Mouse (Mus musculus): ENCODE data around the gene Tagap. TPM values are rescaled to one million over a fixed set of nuclear protein-coding genes. Genes with fewer than 3 reads are reported as not detected.

The Tagap gene
- total RNA-seq (2021): 1 to 10 TPM; 5.2 to 5.4 TPM
- long read RNA-seq, experiment 1, partial matches to known transcripts: 0 of 4 reads
- long read RNA-seq, experiment 1, other reads (novel, unspliced or antisense): 2 of 4 reads
- long read RNA-seq, experiment 2, partial matches to known transcripts: 0 of 1 reads
- long read RNA-seq, experiment 2, other reads (novel, unspliced or antisense): 1 of 1 reads

DNA sequence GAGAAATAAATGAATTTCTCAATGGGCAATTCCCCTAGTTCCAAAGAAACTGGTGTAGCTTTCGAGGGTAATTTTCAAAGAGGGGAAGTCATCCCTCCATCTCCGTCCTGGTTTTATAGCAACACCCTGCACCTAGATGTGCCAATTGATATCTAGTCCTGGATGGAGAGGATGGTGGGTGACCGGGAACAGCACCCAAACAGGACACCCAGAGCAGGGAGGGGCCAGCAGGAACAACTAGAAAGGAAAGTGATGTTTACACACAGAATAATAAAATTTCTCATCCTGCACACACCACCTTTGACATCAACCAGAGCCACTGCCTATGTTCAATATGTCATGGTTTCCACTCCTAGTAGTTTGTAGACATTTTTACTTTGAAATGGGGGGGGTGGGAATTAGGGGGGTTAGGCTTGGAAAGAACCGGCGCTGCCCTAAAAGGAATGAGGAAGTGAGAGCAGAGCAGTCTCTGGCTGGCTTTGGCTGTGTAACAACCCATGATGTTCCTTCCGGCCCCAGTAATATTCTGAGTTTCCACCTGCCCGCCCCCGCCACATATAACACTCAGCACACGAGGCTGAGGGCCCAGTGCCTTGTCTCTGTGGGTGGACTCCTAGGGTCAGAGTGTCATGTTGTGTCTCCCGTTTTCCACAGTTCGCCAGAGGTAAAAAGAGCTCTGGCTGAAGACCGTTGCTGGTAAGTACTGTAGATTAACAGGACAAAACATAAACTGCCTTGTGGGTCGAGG is at the start of gene Tagap:
TSS of gene Tagap (plus strand) at position 588 of the 748 bp plus-strand sequence.
- no peak for DNase-seq (ENCODE audit: low spot score in 2 of 2)

DNA sequence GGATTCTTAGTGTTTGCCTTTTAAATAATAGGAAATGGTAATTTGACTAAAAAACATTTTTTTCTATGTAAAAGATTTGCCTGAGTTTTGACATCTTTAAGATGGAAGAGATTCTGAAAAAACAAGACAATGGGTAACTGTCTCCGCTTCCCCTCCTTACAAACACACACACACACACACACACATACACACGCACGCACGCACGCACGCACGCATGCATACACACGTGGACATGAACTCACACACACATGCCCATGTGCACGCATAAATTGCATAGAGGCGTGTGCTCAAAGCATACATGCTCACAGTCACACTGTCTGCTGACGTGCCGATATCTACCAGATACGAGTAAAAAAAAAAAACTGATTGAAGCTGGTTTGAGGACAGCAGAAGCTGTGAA is 49.3 kb upstream of the Tagap start:
- DNase-seq (ENCODE audit: low spot score in 2 of 2): no peak

DNA sequence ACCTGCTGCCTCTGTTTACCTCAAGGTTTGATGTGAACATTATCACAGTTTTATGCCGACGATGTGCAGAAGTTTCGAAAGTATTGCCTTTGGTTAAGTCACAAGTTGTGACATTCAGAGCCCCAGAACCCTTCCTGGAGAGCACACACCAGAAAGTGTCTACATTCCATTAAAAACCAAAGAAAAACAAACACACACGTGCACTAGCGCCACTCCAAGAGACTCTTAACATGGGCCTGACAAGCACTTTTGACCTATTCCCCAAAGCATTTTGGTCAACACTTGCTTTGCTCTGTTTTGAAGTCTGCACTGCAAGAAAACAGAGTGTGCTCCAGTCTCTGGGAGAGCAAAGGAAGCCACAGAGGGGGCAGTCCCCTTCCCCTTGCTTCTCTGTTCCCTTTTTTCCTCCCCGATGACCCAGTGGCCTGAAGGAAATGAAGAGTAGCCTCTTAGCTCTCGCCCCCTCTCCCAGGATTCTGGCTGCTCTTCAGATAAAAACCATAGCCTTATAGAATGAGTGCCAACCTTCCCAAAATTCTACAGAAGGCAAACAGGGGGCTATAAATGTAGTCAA is 48.5 kb upstream of the Tagap start:
- no peak for DNase-seq (ENCODE audit: low spot score in 2 of 2)

DNA sequence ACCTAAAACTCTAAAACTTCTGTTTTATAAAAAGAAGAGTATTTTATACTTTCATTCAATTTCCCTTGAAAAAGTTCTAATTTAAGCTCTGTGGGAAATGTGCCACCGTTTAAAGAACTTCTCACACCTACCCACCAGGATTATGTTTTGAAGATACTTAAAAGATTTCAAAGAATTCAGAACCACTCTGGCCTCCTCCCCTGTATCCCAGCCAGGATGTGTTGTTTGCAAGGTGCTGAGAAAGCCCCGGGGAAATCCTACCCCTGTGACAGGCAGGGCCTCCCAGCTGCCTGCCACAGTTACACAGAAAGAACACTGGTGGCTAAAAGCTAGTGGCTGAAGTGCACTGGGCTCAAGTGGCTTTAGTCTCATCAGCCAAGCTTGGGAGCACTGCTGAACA is 47.9 kb upstream of the Tagap start:
- no peak for DNase-seq (ENCODE audit: low spot score in 2 of 2)

DNA sequence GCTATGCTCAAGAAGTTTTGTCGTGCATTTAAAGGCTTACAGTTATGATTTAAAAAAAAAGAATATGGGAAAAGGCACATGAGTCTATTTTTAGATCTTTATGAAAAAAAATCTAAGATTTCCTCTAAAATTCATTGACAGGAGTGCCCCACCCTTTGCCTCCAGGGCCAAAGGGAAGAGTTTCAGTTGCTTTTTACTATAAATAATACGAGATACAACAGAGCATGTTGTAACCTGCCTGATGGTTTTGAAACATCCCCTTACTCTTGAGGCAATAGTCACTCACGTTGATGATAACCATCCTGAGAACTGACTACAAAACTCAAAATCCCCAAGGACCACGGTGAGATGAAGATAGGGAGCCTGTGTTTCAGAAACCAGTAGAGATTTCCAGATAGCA is 46.3 kb upstream of the Tagap start:
- DNase-seq (ENCODE audit: low spot score in 2 of 2): no peak

DNA sequence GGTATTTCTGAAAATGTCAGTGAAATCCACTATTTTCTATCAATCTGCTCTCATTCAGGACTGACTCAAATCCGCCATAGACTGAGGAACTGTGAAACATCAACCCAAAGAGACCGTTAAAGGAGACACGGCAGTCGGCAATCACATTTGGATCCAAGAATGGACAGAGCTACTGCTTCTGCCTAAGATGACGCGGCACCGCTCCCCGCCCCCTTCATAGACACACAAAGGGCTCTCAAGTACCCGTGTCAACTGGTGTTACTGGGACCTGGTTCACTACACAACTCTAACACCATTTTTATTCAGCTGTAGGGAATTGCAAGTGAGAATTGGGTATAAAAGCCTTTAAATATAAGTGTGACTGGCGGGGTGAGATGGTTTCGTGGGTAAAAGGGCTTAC is 42.7 kb upstream of the Tagap start:
- DNase-seq (ENCODE audit: low spot score in 2 of 2): no peak

DNA sequence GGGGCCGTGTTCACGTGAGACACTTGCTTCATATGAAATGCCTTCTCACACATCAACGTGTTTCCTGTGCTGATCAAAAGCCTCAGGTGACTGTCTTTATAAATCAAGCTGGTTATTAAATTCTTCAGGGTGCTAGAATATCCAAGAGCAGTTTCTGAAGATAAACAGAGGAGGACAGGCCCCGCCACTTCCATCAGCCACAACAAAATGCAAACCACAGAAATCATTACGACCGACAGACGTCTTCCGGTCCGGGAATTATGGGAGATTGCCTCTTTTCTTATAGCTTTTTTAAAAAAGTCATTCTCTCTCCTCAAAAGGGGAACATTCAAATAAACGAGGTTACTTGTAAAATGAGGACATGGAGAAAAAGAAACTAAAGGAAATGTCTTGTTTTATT is 41.2 kb upstream of the Tagap start:
- no peak for DNase-seq (ENCODE audit: low spot score in 2 of 2)

DNA sequence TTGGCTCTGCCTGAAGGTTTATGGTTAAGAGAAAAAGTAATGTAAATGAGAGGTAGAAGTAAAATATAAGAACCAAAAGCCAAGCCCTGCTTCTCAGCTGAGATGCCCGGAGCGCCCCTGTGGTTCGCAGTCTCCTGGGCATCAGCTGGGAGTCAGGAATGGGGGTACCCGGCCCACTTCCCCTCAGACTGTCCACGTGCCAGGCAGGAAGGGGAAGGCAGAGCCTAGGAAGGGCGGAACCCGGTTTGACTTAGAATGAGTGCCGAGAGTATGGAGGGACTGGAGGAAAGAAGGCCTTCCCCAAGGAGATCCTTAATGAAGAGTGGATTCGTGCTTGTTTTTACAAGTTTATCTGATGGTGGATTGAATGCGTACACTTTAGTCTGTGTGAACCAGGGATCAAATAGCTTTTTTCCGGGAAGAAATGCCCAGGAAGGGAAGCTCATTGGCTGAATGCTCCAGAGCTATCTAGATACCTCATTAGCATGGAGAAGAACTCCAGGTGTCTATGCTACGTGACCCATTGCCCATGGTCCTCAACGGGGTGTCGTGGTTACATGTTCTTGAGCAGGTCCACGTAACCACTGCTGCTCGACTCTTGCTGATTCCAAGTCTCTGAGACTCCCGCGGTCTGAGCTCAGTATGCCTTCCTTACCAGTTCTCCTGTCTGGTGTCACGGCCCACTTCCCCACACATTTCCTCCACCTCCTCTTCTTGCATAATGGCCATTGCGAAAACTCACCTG is 38.6 kb upstream of the Tagap start:
- no peak for DNase-seq (ENCODE audit: low spot score in 2 of 2)

DNA sequence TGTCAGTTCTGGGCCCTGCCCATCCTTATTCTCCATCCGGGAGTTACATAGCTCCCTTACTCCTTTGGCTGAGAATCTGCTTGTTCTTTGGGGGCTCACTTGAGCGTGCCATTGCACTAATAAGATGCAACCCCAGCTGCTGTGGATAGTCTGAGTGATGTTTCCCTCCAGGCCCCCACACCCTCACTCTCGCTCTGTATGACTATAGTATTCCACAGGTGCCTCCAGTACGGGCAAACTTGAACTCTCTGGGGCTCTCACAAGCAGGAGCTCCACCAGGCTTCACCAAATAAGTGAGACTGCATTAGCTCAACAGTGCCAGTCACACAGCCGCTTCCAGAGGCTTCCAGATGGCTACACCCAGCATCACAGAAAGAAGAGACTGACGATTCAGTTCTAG is 37.5 kb upstream of the Tagap start:
- DNase-seq (ENCODE audit: low spot score in 2 of 2): no peak

DNA sequence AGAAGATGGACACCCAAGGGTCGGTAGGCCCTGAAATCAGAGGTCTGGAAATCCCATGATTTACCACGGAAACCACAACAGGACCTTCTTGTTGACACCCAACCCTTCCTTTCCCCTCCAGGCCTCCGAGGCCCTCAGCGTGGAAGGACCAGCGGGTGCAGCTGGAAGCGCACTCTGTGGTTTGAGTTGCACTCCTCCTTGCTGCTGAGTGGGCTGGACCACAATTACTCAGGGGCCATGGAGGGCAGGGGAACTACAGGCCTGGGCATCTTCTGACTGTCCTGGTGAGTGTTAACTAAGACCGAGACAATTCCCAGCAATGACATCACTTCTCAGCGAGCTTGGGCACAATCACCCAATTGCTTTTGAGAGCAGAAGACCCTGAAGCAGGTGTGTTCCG is 36.8 kb upstream of the Tagap start:
- no peak for DNase-seq (ENCODE audit: low spot score in 2 of 2)

DNA sequence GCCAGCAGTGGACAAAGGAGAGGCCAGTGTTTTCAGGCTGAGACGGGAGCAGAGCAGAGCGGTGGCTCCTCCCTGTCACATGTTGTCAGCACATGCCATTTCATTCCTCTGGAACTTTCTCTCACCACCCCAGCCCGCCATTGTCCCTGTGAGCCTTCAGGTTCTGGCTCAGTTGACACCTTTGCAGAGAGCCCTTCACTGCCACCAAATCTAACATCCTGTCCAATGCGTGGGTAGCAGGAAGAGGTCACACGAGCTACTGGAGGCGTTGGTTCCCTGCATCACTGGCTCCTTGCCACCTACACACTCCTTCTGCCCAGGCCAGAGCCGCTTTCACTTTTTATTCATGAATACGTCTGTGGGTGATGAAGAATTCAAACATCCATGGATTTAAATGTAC is 33.1 kb upstream of the Tagap start:
- no peak for DNase-seq (ENCODE audit: low spot score in 2 of 2)

DNA sequence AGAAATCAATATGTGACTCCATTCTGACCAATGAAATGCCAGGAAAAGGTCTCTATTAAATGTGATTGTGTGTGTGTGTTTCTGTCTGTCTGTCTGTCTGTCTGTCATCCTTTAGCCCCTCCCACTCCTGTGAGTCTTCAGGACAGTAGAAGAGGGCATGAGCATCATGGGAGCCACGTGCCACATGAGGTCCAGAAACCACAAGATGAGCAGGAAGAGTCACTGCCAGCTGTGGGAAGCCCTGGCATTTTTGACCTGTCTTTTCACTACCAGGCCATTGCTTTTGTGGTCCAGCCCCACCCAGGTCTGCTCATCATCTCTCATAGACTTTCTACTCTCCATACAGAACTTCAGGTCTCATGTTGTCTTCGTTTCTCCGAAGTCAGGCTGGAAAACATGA is 31.7 kb upstream of the Tagap start:
- DNase-seq (ENCODE audit: low spot score in 2 of 2): no peak

DNA sequence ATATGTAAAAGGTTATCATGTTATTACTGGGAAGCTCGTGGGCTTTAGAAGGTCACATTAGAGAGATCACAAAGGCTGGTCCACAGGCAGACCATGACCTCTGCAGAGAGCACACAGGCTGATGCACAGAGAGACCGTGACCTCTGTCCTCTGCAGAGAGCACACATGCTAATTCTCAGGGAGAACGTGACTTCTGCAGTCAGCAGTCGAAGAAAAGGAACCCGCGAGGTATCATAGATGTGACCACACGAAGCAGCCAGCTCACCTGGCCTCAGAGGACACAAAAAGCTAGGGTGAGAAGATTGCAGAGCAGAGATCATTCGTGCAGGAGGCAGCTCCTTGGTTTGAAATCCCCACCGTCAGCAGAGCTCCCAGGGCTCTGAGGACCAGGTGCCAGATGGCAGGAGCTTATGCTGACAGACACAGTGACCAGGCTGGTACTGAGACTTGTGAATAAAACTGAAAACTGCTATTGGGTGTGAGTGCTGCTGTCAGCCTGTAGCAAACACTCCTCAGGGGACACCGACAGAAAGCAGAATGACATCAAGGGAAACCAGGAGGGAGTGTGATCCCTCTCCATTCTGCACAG is 29.7 kb upstream of the Tagap start:
- no peak for DNase-seq (ENCODE audit: low spot score in 2 of 2)

DNA sequence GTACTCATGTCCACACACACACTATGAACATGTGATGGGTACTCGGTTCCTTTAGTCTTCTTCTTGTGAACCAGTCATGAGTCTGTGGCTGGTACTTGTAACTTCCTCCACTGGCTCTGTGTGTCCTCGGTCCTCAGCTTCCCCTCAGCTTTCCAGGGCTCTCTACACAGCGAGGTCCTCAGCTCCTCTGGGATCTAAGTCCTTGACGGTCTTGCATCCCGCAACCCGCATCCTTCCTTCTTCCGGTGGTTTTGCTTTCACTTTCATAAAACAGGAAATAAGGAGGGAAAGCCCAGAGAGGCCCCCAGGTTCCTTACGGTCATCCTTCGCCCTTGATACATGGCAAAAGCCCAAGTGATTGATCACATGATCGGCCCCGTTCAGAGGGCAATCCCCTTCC is 28.7 kb upstream of the Tagap start:
- DNase-seq (ENCODE audit: low spot score in 2 of 2): no peak

DNA sequence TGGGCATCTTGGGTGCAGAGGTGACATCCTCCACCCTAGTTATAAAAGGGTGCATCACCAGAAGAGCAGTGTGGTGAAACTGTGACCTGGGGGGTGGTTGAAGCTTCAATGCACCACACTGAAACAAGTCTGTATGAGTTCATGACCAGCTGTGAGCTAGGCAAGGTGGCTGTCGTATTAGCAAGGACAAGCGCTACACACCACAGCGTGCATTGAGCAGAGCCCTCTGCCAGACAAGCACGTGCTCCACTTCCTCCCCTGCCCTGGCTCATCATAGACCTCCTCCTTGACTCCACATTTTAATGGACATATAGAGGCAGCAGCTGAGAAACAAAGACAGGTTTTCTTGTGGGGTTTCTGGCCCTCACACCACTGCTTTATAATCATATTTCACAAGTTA is 28.0 kb upstream of the Tagap start:
- no peak for DNase-seq (ENCODE audit: low spot score in 2 of 2)

DNA sequence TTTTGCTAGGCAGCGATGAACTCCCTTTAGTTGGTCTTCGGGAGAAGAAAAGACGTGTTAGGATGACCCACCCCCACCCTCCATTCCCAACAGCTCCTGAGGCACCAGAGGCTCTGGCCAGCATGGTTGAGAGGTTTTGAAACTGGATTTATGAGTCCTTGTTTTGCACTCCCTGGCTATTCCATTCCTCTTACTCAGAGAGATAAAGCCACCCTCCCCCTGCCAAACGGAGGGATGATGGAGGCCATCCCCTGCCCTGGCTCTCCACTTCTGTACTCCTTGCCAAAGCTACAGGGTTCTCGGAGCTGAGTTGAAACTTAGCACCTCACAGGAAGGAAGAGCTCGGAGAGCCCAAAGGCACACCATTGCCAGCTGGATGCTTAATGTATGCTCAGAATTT is 26.6 kb upstream of the Tagap start:
- no peak for DNase-seq (ENCODE audit: low spot score in 2 of 2)

DNA sequence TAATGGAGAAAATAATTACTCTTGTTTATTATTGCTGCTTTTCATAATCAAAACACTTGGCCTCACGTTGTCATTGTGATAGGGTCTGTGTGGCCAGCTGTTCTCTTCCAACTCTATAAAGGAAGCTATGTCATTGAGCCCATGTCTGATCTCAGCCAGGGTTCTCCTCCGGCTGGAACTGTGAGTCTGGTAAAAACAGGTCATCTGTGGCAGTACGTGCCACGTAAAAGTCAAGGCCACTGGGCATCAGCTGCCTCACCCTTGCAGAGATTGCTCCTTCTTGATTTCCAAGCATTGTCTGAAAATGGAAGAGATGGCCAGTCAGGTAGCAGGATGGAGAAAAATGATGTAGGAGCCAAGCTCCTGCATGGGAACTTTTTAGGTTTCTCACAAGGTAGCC is 25.8 kb upstream of the Tagap start:
- DNase-seq (ENCODE audit: low spot score in 2 of 2): no peak

DNA sequence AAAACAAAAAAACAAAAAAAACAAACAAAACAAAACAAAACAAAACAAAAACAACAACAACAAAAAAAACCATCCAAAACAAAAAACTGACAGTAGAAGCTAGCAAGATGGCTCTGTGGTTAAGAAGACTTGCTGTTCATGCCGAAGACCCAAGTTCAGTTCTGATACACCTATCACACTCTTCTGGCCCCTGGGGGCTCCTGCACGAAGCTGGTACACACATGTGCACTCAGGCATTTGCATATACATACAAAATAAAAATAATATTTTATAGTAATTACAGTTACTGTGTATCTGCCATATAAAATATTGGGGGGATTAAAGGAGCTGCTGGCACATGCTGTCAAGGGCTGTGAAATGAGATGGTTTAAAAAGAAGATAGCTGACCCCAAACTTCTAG is 24.3 kb upstream of the Tagap start:
- no peak for DNase-seq (ENCODE audit: low spot score in 2 of 2)

DNA sequence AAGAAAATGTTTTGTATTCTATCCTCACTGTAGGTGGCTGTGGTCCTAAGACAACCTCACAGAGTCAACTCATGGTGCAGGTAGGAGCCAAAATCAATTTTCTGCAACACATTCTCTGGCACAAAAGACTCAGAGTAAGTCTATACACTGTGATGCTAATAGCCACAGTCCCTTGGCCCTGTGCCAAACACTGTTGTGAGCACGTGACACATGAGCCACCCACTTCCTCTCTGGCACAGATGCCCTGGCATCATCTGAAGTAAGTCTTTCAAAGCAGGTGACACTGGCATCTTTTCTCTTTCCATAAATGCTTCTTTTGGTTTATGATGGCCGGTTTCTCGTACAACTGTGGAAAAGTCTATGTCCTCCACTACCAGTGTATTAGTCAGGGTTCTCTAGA is 23.4 kb upstream of the Tagap start:
- no peak for DNase-seq (ENCODE audit: low spot score in 2 of 2)

DNA sequence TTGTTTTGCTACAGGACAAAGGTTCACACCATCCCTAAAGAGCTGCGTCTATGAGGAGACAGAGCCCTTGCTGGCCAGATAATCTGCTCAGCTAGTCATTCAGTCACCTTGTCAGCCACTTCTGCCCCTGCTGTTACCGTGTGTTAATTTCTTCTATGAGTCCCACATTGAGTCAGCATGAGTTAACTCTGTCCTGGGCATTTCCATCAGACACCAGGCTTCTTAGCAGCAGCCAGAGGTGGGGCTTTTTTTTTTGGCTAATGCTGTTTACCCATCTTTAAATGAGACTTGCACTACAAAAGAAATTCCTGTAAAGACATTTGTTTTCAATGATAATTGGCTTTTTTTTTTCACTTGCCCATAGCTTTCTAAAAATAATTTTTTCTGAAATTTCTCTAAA is 20.8 kb upstream of the Tagap start:
- no peak for DNase-seq (ENCODE audit: low spot score in 2 of 2)

DNA sequence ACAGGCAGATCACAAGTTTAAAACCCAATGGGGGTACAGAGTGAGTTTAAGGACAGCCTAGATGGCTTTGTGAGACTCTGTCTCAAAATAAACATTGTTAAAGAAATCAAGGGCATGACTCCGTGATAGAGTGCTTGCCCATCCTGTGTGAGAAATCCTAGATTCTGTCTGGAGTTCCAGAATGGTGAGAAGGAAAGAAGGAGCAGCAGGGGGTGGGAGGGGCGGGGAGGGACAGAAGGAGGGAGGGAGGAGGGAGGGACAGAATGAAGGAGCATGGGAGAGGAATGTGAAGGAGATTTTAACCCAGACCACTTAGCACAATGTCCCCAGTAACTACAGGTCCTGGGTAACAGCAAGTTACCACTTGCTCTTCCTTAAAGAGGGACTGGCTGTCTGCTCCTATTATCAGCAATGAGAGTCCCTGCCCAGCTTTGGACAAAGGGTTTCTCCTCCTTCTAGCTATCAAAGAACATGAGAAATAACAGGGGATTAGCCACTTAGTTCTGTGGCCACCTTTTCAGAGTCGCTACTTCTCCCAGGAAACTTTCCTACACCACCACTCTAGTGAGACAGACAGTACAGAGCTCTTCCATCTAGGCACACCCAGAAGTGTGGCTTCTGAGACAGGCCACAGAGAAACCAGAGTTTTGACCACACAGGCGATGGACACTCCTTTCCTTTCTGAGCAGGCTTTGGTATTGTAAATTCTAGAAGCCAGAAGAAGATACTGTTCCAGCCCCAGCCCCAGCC is 19.7 kb upstream of the Tagap start:
- no peak for DNase-seq (ENCODE audit: low spot score in 2 of 2)
